Mouse (Mus musculus): Measurements from ENCODE around the gene Timm8a2. TPM values are rescaled to one million over a fixed set of nuclear protein-coding genes. Genes with fewer than 3 reads are reported as not detected.

The Timm8a2 gene
- polyA plus RNA-seq (2014; fragmentation: Illumina TruSeq; extraction: RNeasy Lipid Tissue Mini Kit (QIAGEN cat#74804); ENCODE audit: low read depth, low replicate concordance): not detected

DNA sequence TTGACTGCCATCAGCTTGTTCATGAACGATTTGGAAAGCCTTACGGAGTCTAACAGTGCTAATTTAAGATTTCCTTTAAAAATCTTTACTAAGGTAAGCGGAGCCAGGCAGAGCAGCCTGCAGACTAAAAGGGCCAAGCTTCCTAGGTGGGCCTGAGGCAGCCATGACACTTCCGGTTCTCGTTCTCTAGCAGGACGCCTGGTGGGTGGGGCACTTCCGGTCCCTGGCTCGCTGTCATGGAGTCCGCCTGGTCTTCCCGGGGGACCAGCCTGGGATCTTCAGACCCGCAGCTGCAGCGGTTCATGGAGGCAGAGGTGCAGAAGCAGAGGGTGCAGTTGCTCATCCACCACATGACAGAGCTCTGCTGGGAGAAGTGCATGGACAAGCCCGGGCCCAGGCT, at the start of gene Timm8a2:
TSS of gene Timm8a2 (plus strand) at position 224 of the 400 bp plus-strand sequence.

Other genes starting within 250 kb of the Timm8a2 start
- 6.1 TPM for gene Dock9, start 236.8 kb upstream of the Timm8a2 start, polyA plus RNA-seq (2014; fragmentation: Illumina TruSeq; extraction: RNeasy Lipid Tissue Mini Kit (QIAGEN cat#74804); ENCODE audit: low read depth, low replicate concordance)
- 9.3 TPM for gene Ubac2, start 156.1 kb upstream of the Timm8a2 start, polyA plus RNA-seq (2014; fragmentation: Illumina TruSeq; extraction: RNeasy Lipid Tissue Mini Kit (QIAGEN cat#74804); ENCODE audit: low read depth, low replicate concordance)
- gene Gpr18, start 118.9 kb upstream of the Timm8a2 start, polyA plus RNA-seq (2014; fragmentation: Illumina TruSeq; extraction: RNeasy Lipid Tissue Mini Kit (QIAGEN cat#74804); ENCODE audit: low read depth, low replicate concordance): not detected
- gene Gpr183, start 69.5 kb upstream of the Timm8a2 start, polyA plus RNA-seq (2014; fragmentation: Illumina TruSeq; extraction: RNeasy Lipid Tissue Mini Kit (QIAGEN cat#74804); ENCODE audit: low read depth, low replicate concordance): 0.21 TPM
- 322 TPM for gene Tm9sf2, start 72.4 kb downstream of the Timm8a2 start, polyA plus RNA-seq (2014; fragmentation: Illumina TruSeq; extraction: RNeasy Lipid Tissue Mini Kit (QIAGEN cat#74804); ENCODE audit: low read depth, low replicate concordance)
- gene Clybl, start 147.0 kb downstream of the Timm8a2 start, polyA plus RNA-seq (2014; fragmentation: Illumina TruSeq; extraction: RNeasy Lipid Tissue Mini Kit (QIAGEN cat#74804); ENCODE audit: low read depth, low replicate concordance): 63.3 TPM